Mouse (Mus musculus) thymus, adult 2 months (tissue): ENCODE measurements around the gene Bsnd. TPM values are rescaled to one million over a fixed set of nuclear protein-coding genes. Genes with fewer than 3 reads are reported as not detected.

Source experiments
- DNase-seq: peaks from one replicate; pipeline ENCODE4 v3.0.0; 2021
- H3K27ac ChIP-seq: fragments of 200-500 bp; 2 replicates; pipeline ENCODE4 v1.5.1; 2012; ENCODE audit warnings: low read length, control low read depth; ENCODE audit not compliant: control insufficient read depth, insufficient read depth
- H3K27me3 ChIP-seq: fragments of 200-500 bp; 2 replicates; pipeline ENCODE4 v1.6.1; 2012; ENCODE audit warnings: mild to moderate bottlenecking, low read length, moderate library complexity, mixed read lengths; ENCODE audit not compliant: control insufficient read depth, insufficient read depth
- H3K36me3 ChIP-seq: fragments of 200-500 bp; 2 replicates; pipeline ENCODE4 v1.6.1; 2012; ENCODE audit warnings: mild to moderate bottlenecking, low read length, moderate library complexity; ENCODE audit not compliant: control insufficient read depth, insufficient read depth
- H3K4me1 ChIP-seq: fragments of 200-500 bp; replicated peaks from 2 replicates; pipeline ENCODE4 v1.6.1; 2012; ENCODE audit warnings: low read length; ENCODE audit not compliant: control insufficient read depth, insufficient read depth
- H3K4me3 ChIP-seq: fragments of 200-500 bp; 2 replicates; pipeline ENCODE4 v1.5.1; 2012; ENCODE audit warnings: mild to moderate bottlenecking, low read length, control low read depth, moderate library complexity; ENCODE audit not compliant: control insufficient read depth, insufficient read depth
- CTCF ChIP-seq: fragments of 200-500 bp; IDR thresholded peaks from 2 replicates; pipeline ENCODE4 v1.5.1; 2012; ENCODE audit warnings: mild to moderate bottlenecking, control low read depth, low read length, moderate library complexity, borderline replicate concordance; ENCODE audit not compliant: control insufficient read depth, poor library complexity, insufficient read depth; ENCODE audit errors: extremely low read depth
- POLR2A ChIP-seq: fragments of 200-500 bp; IDR thresholded peaks from 2 replicates; pipeline ENCODE4 v1.6.1; 2012; ENCODE audit warnings: mild to moderate bottlenecking, low read length, control low read depth, moderate library complexity; ENCODE audit not compliant: control insufficient read depth, poor library complexity, insufficient read depth; ENCODE audit errors: extremely low read depth
- WGBS: fragments of 180-500 bp; shearing (Covaris S2); methylation state at CpG from one replicate; pipeline ENCODE4 v1.1.7; 2018; 5-methylcytosine and 5-hydroxymethylcytosine counted together
- polyA plus RNA-seq: library from polyadenylated mRNA; depleted of rRNA; stranded (reverse); fragments of >200 nt; gene quantifications from 2 replicates; pipeline ENCODE4 v1.2.3, GENCODE M21; 2012; rRNA removed

Bsnd gene
- polyA plus RNA-seq, 1 experiment = 0.28 TPM

GRCm38 (mm10) chr4:106435426-106435825, 56.7 kb downstream of the Bsnd start:
- H3K27me3 ChIP-seq = no peaks in the 10 kb centered on the region
- peaks cover 77% of the 10 kb centered on the region for H3K36me3 ChIP-seq
- DNase-seq = no peak
- H3K27ac ChIP-seq = no peak overlapping the region
- no peak overlapping the region for H3K4me3 ChIP-seq
- TF ChIP-seq CTCF (no peak), POLR2A (no peak)
- WGBS = 96% methylated on average over 2 of the region's 2 CpGs
- H3K4me1 ChIP-seq = no peaks in the 10 kb centered on the region

Other genes starting within 250 kb of the Bsnd start
- gene Usp24, start 176.1 kb downstream of the Bsnd start, polyA plus RNA-seq = 22.6 and 26.5 TPM in 2 replicates
- gene Pcsk9, start 28.0 kb downstream of the Bsnd start, polyA plus RNA-seq = 1.1 and 1.7 TPM in 2 replicates
- gene Dhcr24, start 68.8 kb upstream of the Bsnd start, polyA plus RNA-seq = 80.0 and 106 TPM in 2 replicates
- not detected in 2 replicates for gene Lexm, start 125.0 kb upstream of the Bsnd start, polyA plus RNA-seq
- gene Ttc22, start 130.1 kb upstream of the Bsnd start, polyA plus RNA-seq = 1.4 and 1.7 TPM in 2 replicates
- gene Pars2, start 158.8 kb upstream of the Bsnd start, polyA plus RNA-seq = 16.3 and 17.3 TPM in 2 replicates
- gene Ttc4, start 186.7 kb upstream of the Bsnd start, polyA plus RNA-seq = 72.0 and 87.8 TPM in 2 replicates
- gene Mroh7, start 238.6 kb upstream of the Bsnd start, polyA plus RNA-seq = 0.22 and 0.27 TPM in 2 replicates
- gene Fam151a, start 241.6 kb upstream of the Bsnd start, polyA plus RNA-seq = 0.52 and 1.2 TPM in 2 replicates